Mouse (Mus musculus) gastrocnemius, postnatal 25 days (tissue): ENCODE measurements around the gene Gm9887. TPM values are rescaled to one million over a fixed set of nuclear protein-coding genes. Genes with fewer than 3 reads are reported as not detected.

Experiments used
- DNase-seq: peaks from one replicate; pipeline ENCODE4 v3.0.0; 2022
- long read RNA-seq, 2 experiments: library from polyadenylated mRNA; stranded (forward); transcript quantifications; one replicate each; pipeline ENCODE4 v2.0.0; 2021
- total RNA-seq, 2 experiments: library from RNA; stranded (reverse); gene quantifications; 1 replicate in 1 of 2; 2 replicates in 1 of 2; pipeline ENCODE4 v1.2.3; 2021

The Gm9887 gene
- not detected for total RNA-seq
- long read RNA-seq, experiment 1, result 0 reads
- long read RNA-seq, experiment 2, result 0 reads

GRCm38 (mm10) chr12:69371854-69372671, at the start of gene Gm9887, which contains the start of gene Arf6:
TSS of gene Gm9887 (minus strand) at chr12:69372458.
TSS of gene Arf6 (plus strand) at chr12:69372150.
- DNase-seq, result peak; percentile 98

- DNase-seq, result no peak
Measured at GRCm38 (mm10) chr12:69420716-69421115, 48.5 kb upstream of the Gm9887 start.

GRCm38 (mm10) chr12:69419606-69420005, 47.3 kb upstream of the Gm9887 start:
- DNase-seq, result no peak

- no peak for DNase-seq
Measured at GRCm38 (mm10) chr12:69419017-69419605, 46.9 kb upstream of the Gm9887 start.

GRCm38 (mm10) chr12:69418606-69419005, 46.3 kb upstream of the Gm9887 start:
- no peak for DNase-seq

- DNase-seq, result no peak
Measured at GRCm38 (mm10) chr12:69417701-69418291, 45.5 kb upstream of the Gm9887 start.

GRCm38 (mm10) chr12:69416793-69417192, 44.5 kb upstream of the Gm9887 start:
- DNase-seq, result no peak

- no peak for DNase-seq
Measured at GRCm38 (mm10) chr12:69414826-69415572, 42.7 kb upstream of the Gm9887 start.

- no peak for DNase-seq
Measured at GRCm38 (mm10) chr12:69413303-69413702, 41.0 kb upstream of the Gm9887 start.

GRCm38 (mm10) chr12:69411936-69412335, 39.7 kb upstream of the Gm9887 start:
- no peak for DNase-seq

GRCm38 (mm10) chr12:69410767-69411166, 38.5 kb upstream of the Gm9887 start:
- no peak for DNase-seq

- no peak for DNase-seq
Measured at GRCm38 (mm10) chr12:69402594-69403167, 30.4 kb upstream of the Gm9887 start.

GRCm38 (mm10) chr12:69402100-69402499, 29.8 kb upstream of the Gm9887 start:
- no peak for DNase-seq

GRCm38 (mm10) chr12:69400871-69401286, 28.6 kb upstream of the Gm9887 start:
- no peak for DNase-seq

- DNase-seq, result no peak
Measured at GRCm38 (mm10) chr12:69400367-69400766, 28.1 kb upstream of the Gm9887 start.

GRCm38 (mm10) chr12:69394456-69394855, 22.2 kb upstream of the Gm9887 start:
- peak; percentile 17 for DNase-seq

- no peak for DNase-seq
Measured at GRCm38 (mm10) chr12:69393076-69393475, 20.8 kb upstream of the Gm9887 start.

- no peak for DNase-seq
Measured at GRCm38 (mm10) chr12:69390000-69390698, 17.9 kb upstream of the Gm9887 start.

- no peak for DNase-seq
Measured at GRCm38 (mm10) chr12:69389273-69389938, 17.1 kb upstream of the Gm9887 start.

GRCm38 (mm10) chr12:69388321-69388869, 16.1 kb upstream of the Gm9887 start:
- DNase-seq, result no peak
